Mouse (Mus musculus) testis, adult 2 months (tissue): ENCODE measurements around the gene Stpg4. TPM values are rescaled to one million over a fixed set of nuclear protein-coding genes. Genes with fewer than 3 reads are reported as not detected.

Experiments used
- H3K27ac ChIP-seq: fragments of 200-500 bp; 2 replicates; pipeline ENCODE4 v1.5.1; 2012; ENCODE audit warnings: low read depth, low read length; ENCODE audit not compliant: control insufficient read depth, insufficient read depth
- H3K27me3 ChIP-seq: fragments of 200-500 bp; 2 replicates; pipeline ENCODE4 v1.6.1; 2012; ENCODE audit warnings: mild to moderate bottlenecking, low read length, moderate library complexity; ENCODE audit not compliant: control insufficient read depth, insufficient read depth
- H3K36me3 ChIP-seq: fragments of 200-500 bp; 2 replicates; pipeline ENCODE4 v1.6.1; 2012; ENCODE audit warnings: mild to moderate bottlenecking, low read length; ENCODE audit not compliant: control insufficient read depth, insufficient read depth
- H3K4me1 ChIP-seq: fragments of 200-500 bp; 2 replicates; pipeline ENCODE4 v1.6.1; 2012; ENCODE audit warnings: low read length; ENCODE audit not compliant: control insufficient read depth, insufficient read depth
- H3K4me3 ChIP-seq: fragments of 200-500 bp; 2 replicates; pipeline ENCODE4 v1.5.1; 2012; ENCODE audit warnings: low read depth, mild to moderate bottlenecking, low read length, moderate library complexity, mixed read lengths; ENCODE audit not compliant: control insufficient read depth
- CTCF ChIP-seq: fragments of 200-500 bp; IDR thresholded peaks from 2 replicates; pipeline ENCODE4 v1.5.1; 2012; ENCODE audit warnings: low read depth, mild to moderate bottlenecking, inconsistent platforms, low read length, moderate library complexity; ENCODE audit not compliant: control insufficient read depth, insufficient read depth, insufficient replicate concordance
- POLR2A ChIP-seq: fragments of 200-500 bp; IDR thresholded peaks from 2 replicates; pipeline ENCODE4 v1.6.1; 2012; ENCODE audit warnings: low read depth, mild to moderate bottlenecking, inconsistent platforms, low read length, moderate library complexity; ENCODE audit not compliant: control insufficient read depth
- polyA plus RNA-seq: library from polyadenylated mRNA; depleted of rRNA; stranded (reverse); fragments of >200 nt; gene quantifications from 2 replicates; pipeline ENCODE4 v1.2.3, GENCODE M21; 2012; rRNA removed

Gene Stpg4
- 382 and 415 TPM in 2 replicates for polyA plus RNA-seq

DNA sequence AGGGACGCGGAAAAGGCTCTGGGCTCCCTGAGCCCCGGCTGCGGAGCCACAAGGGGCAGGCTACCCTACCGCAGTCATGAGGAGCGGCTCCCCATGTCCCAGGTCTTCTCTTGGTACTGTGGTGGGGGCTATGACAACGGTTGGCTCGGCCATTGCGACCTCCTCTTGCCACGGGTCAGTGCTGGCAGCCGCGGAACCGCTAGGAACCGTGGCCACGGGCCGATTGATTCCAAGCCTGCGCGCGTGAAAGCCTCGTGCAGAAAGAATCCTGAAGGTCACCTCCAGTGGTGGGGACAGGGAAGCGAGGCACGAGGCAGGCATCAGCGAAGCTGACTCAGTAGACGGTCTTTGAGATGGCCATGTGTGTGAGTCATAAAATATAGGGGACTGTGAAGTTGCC lies at the start of gene Stpg4:
Gene Stpg4, minus strand, starts transcription at position 231 of the 400 bp plus-strand sequence.
- Histone ChIP-seq H3K4me3 (peak within 1 kb of the TSS; percentile 90), H3K27me3 (no peaks in the 10 kb centered on the region), H3K4me1 (no peaks in the 10 kb centered on the region; the same call in none of the 2 replicates), H3K36me3 (no peaks in the 10 kb centered on the region), H3K27ac (peak within 1 kb of the TSS; percentile 91)
- TF ChIP-seq POLR2A (peak; percentile 67; the same call in 1 of the 2 replicates), CTCF (no peak)

DNA sequence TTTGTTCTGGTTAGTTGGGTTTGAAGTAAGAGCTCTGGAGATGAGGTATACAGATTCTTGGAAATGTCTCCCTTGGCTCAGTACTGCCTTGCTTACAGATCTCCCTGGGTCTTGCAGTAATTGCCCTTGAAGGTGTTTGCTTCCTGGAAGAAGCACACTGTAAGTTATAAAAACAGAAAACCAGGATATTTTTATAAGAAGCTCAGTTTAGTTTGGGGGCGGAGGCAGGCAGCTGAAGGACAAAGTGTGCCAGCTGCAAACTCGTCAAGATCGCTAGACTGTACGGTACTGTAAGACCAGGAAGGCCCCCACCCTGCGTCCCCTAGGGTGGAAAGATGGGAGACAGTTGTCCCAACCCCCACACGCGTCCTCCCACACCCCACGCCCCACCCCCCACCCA lies 47.8 kb upstream of the Stpg4 start:
- Histone ChIP-seq H3K27me3 (no peaks in the 10 kb centered on the region), H3K36me3 (no peaks in the 10 kb centered on the region), H3K4me3 (no peak overlapping the region), H3K4me1 (peaks cover 9% of the 10 kb centered on the region), H3K27ac (peak overlapping the region; percentile 49)
- TF ChIP-seq POLR2A: no peak
- no peak for TF ChIP-seq CTCF

DNA sequence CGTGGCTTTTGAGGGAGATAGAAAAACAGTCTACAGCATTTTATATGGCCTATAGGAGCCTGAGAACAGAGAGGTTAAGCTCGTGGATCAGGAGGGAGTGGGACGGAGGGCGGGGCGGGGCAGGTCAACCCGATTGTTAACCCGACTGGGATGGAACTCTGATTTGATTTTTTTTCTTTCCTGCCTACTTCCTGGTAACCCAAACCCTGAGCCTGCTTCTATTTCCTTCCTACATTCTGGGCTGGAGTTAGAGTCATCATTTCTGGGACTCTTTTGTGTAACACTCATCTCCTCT lies 46.9 kb upstream of the Stpg4 start:
- TF ChIP-seq POLR2A (no peak), CTCF (no peak)
- Histone ChIP-seq H3K27ac (peak overlapping the region; percentile 49), H3K27me3 (no peaks in the 10 kb centered on the region)

DNA sequence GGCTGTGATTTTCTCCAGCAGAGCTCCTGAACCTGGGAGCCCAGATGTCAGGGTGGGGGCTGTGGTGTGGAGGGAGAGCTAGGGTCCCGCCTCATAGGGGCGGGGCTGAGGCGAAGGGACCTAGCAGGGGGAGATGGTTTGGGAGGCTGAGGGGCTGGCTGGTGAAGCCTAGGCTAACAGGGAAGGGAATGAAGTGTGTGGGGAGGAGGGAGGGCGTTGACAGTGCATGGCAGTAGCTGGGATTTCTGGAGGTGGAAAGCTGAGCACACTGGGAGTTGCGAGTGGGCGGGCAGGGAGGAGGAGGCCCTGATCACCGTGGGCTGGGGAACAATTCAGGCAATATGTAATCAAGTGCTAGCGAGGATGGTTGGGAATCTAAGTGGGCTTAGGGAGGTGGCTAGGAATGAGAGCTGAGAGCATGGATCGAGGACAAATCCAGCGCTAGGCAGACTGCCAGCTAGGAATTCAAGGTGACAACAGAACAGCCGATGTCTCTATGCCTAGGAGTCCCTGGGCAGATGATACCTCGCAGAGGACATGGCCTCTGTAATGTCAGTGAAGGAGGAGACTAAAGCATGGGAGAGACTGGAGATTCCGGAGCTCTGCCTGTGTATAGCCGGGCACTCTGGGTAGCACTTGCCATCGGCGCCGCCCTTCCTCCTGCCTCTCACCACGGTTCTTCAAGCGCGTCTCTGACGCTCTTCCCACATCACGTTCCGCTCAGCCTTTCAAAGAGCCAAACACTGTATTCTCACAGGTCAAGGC lies 46.4 kb upstream of the Stpg4 start:
- Histone ChIP-seq H3K4me3 (peak overlapping the region; percentile 40), H3K36me3 (no peaks in the 10 kb centered on the region), H3K4me1 (peaks cover 9% of the 10 kb centered on the region), H3K27me3 (no peaks in the 10 kb centered on the region), H3K27ac (peak overlapping the region; percentile 46)
- TF ChIP-seq CTCF (no peak), POLR2A (no peak)

More for the DNA sequence above, 46.9 kb upstream of the Stpg4 start:
- H3K36me3 ChIP-seq: no peaks in the 10 kb centered on the region
- peak overlapping the region; percentile 40 for H3K4me3 ChIP-seq
- peaks cover 9% of the 10 kb centered on the region for H3K4me1 ChIP-seq

DNA sequence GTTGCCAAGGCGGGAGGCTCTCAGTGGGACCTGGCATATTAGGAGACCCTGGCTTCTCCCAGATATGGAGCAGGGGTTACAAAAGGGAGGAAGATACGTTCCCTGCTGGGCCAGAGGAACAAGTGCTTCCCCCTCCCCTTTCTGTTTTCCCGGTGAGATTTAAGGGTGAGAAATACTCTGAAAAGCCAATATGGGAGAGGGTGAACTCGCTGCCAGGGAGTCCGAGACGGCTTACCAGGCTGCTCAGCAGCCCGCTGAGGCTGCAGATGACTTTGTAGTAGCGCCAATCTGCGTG lies 45.8 kb upstream of the Stpg4 start:
- Histone ChIP-seq H3K36me3 (no peaks in the 10 kb centered on the region), H3K4me3 (peak overlapping the region; percentile 40), H3K27ac (peak overlapping the region; percentile 46), H3K4me1 (peaks cover 9% of the 10 kb centered on the region), H3K27me3 (no peaks in the 10 kb centered on the region)
- TF ChIP-seq POLR2A (no peak), CTCF (no peak)

DNA sequence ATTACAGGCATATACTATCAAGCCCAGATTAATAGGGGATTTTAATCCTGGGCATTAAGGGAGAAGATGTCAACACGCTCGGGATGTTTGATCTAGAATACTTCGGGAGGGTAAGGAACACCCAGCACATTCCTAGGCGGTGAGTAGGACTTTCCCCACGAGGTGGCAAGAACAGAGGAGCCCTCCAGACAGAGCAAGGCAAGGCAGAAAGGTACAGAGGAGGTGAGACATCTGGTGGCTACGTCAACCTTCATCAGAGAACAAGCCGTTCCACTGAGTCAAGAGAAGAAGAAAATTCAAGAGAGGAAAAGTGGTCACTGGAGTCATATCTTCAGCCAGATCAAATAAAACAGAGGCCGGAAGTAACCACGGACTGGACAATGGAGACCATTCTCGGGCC lies 45.3 kb upstream of the Stpg4 start:
- no peak for TF ChIP-seq CTCF
- TF ChIP-seq POLR2A: no peak
- peaks cover 9% of the 10 kb centered on the region for H3K4me1 ChIP-seq
- H3K27me3 ChIP-seq: no peaks in the 10 kb centered on the region
- peak overlapping the region; percentile 46 for H3K27ac ChIP-seq
- no peaks in the 10 kb centered on the region for H3K36me3 ChIP-seq
- H3K4me3 ChIP-seq: peak overlapping the region; percentile 40; the same call in 1 of the 2 replicates

DNA sequence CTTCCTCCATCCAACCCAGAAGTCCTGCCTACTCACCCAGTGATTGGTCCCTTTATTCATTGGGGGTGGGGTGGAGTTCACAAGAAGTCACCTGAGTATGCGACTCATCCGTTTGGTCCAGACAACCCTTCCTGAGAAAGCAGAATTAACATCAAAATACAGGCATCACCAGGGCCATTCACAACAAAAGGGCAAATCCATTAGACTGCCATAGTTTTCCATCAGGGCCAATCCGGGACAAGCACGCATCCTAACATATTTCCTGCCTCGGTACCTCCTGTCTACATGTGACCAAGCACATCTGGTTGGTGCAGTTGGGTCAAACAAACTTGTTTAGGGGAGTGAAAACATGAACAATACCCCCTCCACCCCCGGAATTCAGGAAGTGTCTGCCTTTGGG lies 44.1 kb upstream of the Stpg4 start:
- H3K4me3 ChIP-seq: no peak overlapping the region
- H3K27ac ChIP-seq: no peak overlapping the region
- no peaks in the 10 kb centered on the region for H3K36me3 ChIP-seq
- no peak for TF ChIP-seq POLR2A
- TF ChIP-seq CTCF: no peak
- H3K4me1 ChIP-seq: peaks cover 9% of the 10 kb centered on the region
- no peaks in the 10 kb centered on the region for H3K27me3 ChIP-seq
